Mouse (Mus musculus): ENCODE measurements around the gene Rhof. TPM values are rescaled to one million over a fixed set of nuclear protein-coding genes. Genes with fewer than 3 reads are reported as not detected.
A peak's percentile ranks its signal among the peaks of the same experiment; 100 is the strongest.

Rhof gene
- polyA plus RNA-seq, 1 experiment from 2014 or later = 0.77 TPM

DNA sequence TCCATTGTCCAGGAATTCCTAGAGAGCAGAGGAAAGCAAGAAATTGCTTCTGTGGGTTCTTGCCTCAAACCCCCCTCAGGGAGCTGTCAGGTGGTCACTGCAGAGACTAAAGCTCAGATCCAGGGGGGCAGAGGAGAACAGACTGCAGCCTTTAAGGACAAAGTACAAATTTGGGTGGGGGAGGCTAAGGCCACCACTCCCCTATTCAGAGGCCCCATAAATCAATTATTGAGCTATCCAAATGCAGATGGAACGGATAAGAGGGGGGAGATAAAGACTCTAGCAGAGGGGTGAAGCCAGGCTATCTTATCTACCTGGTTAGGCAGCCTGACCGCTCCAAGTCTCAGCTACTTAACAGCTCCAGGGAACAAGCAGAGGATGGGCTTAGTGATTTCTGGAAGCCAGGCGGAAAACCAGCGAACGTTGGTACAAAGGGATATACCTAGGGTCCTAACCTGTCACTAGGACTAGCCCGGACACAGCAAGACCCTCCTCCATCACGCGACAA lies 2.4 kb upstream of the Rhof start:
- H3K36me3 ChIP-seq (ENCODE audit: inconsistent target) = peaks cover 10% of the 10 kb centered on the region; the same call in 1 of the 2 replicates
- peaks cover 40% of the 10 kb centered on the region for H3K79me2 ChIP-seq (ENCODE audit: inconsistent target)
- H3K27ac ChIP-seq = 0 out of 2 replicates have a peak overlapping the region, but pooled peaks have one; percentile 100
- no peak overlapping the region for H3K4me3 ChIP-seq (ENCODE audit: inconsistent target)
- 87% methylated on average over 8 of the region's 8 CpGs for WGBS (ENCODE audit: missing documents)

DNA sequence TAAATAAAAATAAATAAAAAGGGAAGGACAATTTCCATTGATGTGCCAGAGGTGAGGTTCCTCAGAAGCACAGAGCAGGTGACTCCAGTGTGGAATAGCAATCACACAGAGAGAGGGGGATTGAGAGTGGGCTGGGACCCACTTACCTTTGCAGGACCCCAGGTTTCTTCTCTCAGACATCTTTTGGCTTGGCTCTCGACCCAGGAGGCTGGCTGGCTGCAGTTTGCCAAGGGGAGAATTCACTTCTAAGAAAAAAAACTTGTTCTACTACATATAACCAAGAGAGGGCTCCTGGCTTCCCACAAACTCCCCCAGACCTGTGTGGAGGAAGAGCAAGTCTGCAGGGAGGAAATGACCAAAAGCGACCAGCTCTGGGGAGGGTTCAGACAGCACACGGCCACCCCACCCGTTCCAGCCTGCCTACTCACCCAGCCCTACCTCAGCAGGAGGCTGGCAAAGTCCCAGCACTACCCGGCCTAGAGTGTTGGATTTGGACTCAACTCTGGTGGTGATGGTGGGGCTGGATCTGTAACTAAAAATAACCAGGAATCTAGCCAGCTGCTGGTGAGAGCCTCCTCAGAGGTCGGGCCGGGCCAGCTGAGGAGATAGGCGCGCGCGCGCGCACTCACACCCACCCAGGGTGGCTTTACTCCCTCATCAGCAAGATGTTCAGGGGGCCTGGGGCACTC lies 1.8 kb upstream of the Rhof start:
- Histone ChIP-seq H3K4me3 (ENCODE audit: inconsistent target) (no peak overlapping the region), H3K27ac (0 out of 2 replicates have a peak overlapping the region, but pooled peaks have one; percentile 2), H3K36me3 (ENCODE audit: inconsistent target) (peaks cover 10% of the 10 kb centered on the region; the same call in 1 of the 2 replicates), H3K79me2 (ENCODE audit: inconsistent target) (peaks cover 34% of the 10 kb centered on the region)
- WGBS (ENCODE audit: missing documents) = 62% methylated on average over 13 of the region's 13 CpGs

DNA sequence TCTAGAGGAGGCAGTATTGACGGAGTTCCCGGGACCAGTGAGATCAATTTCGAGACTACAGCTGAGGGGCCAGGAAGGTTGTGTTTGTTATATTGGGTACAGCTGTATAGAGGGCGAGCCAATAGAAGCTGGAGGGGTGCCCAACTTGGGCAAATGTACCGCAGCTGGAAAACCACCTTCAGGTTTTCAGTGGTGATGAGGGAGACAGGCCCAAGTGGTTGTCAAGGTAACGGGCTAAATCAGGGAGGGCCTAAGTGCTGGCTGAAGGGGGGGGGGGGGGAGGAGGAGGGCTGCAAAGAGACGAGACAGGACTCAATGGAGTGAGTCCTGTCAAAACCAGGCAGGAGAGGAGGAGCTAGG lies 1.3 kb upstream of the Rhof start:
- Histone ChIP-seq H3K36me3 (ENCODE audit: inconsistent target) (peaks cover 10% of the 10 kb centered on the region; the same call in 1 of the 2 replicates), H3K27ac (no peak overlapping the region), H3K4me3 (ENCODE audit: inconsistent target) (no peak overlapping the region), H3K79me2 (ENCODE audit: inconsistent target) (peaks cover 31% of the 10 kb centered on the region)
- 58% methylated on average over 7 of the region's 7 CpGs for WGBS (ENCODE audit: missing documents)

- 28% methylated on average over 18 of the region's 18 CpGs for WGBS (ENCODE audit: missing documents)
- Histone ChIP-seq H3K79me2 (ENCODE audit: inconsistent target) (peaks cover 31% of the 10 kb centered on the region), H3K36me3 (ENCODE audit: inconsistent target) (peaks cover 10% of the 10 kb centered on the region; the same call in 1 of the 2 replicates), H3K4me3 (ENCODE audit: inconsistent target) (no peak overlapping the region), H3K27ac (no peak overlapping the region)
Measured at GRCm38 (mm10) chr5:123133083-123133783, 741 bp upstream of the Rhof start.

DNA sequence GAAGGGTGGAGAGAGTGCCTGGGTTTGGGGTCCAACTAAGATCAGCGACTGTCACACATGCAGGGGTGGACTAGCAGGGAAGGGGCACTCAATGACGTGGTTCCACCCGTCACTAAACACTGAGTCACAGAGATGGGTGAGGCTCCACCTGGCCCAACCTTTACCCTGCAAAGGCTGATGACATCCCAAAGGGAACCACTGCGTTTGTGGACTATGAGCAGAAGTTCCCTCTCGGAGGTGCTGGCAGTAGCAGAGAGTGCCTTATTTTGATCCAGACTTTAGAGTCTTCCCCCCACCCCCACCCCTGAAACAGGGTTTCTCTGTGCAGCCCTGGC lies 1.7 kb downstream of the Rhof start:
- Histone ChIP-seq H3K4me3 (ENCODE audit: inconsistent target) (no peak overlapping the region), H3K27ac (no peak overlapping the region), H3K79me2 (ENCODE audit: inconsistent target) (peaks cover 22% of the 10 kb centered on the region), H3K36me3 (ENCODE audit: inconsistent target) (peaks cover 10% of the 10 kb centered on the region; the same call in 1 of the 2 replicates)
- 87% methylated on average over 5 of the region's 5 CpGs for WGBS (ENCODE audit: missing documents)

DNA sequence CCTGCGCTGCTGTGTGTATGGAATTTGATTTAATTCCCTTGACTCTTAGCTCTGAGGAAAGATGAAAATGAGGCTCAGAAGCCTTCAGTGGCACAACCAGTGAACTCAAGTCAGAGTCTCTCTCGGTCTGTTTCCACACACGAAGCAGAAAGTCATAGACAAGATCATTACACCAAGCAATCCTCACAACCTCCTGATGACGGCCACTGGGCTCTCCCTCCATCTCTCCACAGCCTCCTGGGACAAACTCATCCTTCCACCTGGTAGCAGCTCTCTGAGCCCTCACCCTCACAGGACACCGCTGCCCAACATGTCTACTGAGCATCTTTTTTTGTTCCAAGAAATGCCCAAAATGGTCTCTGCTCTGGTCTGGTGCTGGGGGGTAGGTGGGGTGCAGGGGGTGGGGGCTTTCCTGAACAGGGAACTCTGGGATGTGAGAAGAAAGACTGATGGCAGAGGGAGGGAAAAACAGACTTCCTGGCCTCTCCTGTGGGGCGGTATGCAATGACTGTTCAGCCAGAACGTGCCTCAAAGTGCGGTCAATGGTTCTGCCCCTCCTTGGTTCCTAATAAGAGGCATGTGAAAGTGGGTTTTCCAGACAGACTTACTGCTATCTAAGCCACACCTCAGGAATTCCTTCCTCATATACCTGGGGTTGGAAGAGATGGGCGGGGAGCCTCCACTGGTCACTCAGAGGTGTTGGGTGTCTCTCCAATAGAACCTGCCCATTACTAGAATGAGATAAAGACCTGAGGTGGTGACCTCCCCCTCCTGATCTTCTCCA lies 2.3 kb downstream of the Rhof start:
- WGBS (ENCODE audit: missing documents) = 91% methylated on average over 9 of the region's 9 CpGs
- peaks cover 10% of the 10 kb centered on the region; the same call in 1 of the 2 replicates for H3K36me3 ChIP-seq (ENCODE audit: inconsistent target)
- no peak overlapping the region for H3K27ac ChIP-seq
- peaks cover 16% of the 10 kb centered on the region for H3K79me2 ChIP-seq (ENCODE audit: inconsistent target)
- H3K4me3 ChIP-seq (ENCODE audit: inconsistent target) = no peak overlapping the region

DNA sequence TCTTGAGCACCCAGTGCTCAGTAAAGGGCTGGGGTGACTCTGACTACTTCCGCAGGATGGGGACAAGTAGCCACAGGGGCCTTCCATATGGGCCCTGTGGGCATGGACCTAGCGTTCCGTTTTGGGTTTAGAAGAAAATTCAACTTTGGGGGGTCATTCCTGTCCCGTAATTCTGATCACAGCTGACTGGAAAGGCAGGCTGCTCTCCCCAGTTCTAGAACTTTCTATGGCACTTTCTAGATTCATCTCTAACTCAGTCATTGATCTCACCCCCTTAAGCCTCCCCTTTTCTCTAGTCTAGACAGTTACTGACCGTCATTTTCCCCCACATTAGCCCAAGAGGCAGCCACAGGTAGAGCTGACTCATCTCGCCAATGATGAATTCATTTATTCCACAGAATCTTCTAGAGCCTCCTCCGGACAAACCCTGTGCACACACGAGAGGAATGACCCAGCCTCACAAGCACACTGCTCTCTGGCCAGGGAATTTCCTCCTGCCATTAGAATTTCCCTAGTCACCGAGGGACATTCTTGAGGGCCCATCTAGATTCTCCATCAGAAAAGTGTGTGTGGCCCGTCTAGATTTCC lies 3.2 kb downstream of the Rhof start:
- WGBS (ENCODE audit: missing documents) = 38% methylated on average over 9 of the region's 10 CpGs
- Histone ChIP-seq H3K79me2 (ENCODE audit: inconsistent target) (peaks cover 7% of the 10 kb centered on the region; the same call in 1 of the 2 replicates), H3K27ac (peak overlapping the region; percentile 80), H3K4me3 (ENCODE audit: inconsistent target) (peak overlapping the region; percentile 7; the same call in 1 of the 2 replicates), H3K36me3 (ENCODE audit: inconsistent target) (peaks cover 8% of the 10 kb centered on the region; the same call in 1 of the 2 replicates)

DNA sequence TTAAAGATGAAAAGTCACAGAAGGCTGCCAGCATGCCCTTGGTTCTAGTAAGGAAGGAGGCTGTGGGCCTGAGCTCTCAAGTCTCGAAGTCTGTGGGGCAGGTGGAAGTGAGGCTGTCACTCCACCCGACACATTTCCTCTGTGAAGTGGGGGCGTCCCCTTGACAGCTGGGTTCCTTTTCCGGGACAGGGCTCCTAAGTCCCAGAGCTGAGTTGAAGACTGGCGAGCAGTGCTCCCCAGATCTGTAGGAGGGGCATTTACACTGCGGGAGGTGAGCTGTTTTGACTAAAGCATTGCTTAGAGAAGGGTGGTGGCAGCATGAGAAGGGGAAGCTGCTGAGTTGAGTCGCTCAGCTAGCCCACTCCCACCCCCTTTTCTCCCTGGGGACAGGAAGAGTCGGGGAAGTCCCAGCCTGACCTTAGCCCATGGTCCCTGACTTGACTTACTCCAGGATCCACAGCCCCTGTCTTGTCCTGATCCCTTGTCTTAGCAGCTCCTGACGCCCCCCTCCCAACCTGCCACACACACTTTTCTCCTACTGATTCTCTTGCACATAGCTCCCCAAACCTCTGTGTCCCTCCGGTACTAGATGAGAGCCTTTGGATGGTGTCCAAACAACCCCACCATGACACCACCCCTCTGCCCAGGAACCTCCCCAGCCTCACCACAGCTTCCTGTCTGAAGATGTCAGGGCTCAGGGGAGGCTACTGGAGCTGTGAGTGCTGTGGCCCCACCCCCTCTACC lies 3.9 kb downstream of the Rhof start:
- 7% methylated on average over 10 of the region's 10 CpGs for WGBS (ENCODE audit: missing documents)
- Histone ChIP-seq H3K36me3 (ENCODE audit: inconsistent target) (0 out of 2 replicates have a peak, but pooled peaks cover under 1% of the 10 kb centered on the region), H3K79me2 (ENCODE audit: inconsistent target) (peaks cover under 1% of the 10 kb centered on the region; the same call in 1 of the 2 replicates), H3K4me3 (ENCODE audit: inconsistent target) (peak overlapping the region; percentile 7; the same call in 1 of the 2 replicates), H3K27ac (peak overlapping the region; percentile 80)

GRCm38 (mm10) chr5:123127031-123127430 lies 5.5 kb downstream of the Rhof start:
- no peaks in the 10 kb centered on the region for H3K36me3 ChIP-seq (ENCODE audit: inconsistent target)
- no peak overlapping the region for H3K4me3 ChIP-seq (ENCODE audit: inconsistent target)
- H3K27ac ChIP-seq = no peak overlapping the region
- WGBS (ENCODE audit: missing documents) = 79% methylated on average over 6 of the region's 6 CpGs
- no peaks in the 10 kb centered on the region for H3K79me2 ChIP-seq (ENCODE audit: inconsistent target)

DNA sequence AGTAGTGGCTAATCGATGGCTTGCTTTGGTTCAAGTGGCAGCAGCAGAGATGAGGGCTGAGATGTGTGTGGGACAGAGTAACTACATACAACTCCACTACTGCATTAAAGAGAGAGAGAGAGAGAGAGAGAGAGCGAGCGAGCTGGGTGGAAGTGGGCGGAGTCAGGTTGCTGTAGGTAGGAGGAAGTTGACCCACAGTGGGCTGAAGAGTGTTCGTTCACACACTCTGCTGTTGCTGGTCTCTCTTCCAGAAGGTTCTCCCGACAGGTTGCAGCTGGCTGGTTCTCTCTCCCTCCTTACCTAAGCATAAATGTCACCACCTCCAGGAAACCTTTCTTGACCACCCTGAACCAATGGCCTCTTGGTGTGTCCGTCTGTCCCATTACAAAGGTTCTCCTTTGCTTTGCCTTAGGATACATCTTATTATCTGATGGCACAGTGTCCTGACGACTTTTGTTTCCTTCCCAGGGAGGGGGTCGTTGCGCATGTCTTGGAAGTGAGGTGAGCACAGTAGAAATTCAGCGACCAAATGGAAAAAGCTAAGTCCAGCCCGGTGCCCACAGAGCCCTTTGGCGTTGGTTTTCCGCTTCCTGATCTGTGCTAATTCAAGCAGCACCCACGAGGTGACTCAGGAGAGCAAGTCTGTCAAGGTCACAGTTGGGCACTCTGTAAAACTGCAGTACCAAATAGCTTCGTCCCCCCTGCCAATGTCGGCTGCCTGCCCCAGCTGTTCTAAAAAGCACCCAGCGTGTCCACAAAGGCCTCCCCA lies 6.7 kb downstream of the Rhof start:
- Histone ChIP-seq H3K79me2 (ENCODE audit: inconsistent target) (no peaks in the 10 kb centered on the region), H3K27ac (peak overlapping the region; percentile 52), H3K4me3 (ENCODE audit: inconsistent target) (no peak overlapping the region), H3K36me3 (ENCODE audit: inconsistent target) (no peaks in the 10 kb centered on the region)
- 10% methylated on average over 17 of the region's 18 CpGs for WGBS (ENCODE audit: missing documents)

DNA sequence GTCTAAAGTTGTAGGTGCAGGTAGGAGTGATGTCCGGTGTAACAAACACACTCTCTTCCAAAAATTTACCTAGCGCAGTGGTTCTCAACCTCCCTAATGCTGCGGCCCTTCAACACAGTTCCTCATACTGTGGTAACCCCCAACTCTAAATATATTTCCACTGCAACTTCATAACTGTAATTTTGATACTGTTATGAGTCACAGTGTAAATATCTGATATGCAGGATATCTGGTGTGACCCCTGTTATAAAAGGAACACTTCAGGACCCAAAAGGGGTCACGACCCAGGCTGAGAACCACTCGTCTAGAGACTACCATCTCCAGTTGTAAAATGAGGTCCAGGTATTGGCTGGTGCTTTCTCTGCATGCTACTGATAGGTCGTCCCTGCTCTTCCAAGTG lies 7.4 kb downstream of the Rhof start:
- H3K27ac ChIP-seq = no peak overlapping the region

DNA sequence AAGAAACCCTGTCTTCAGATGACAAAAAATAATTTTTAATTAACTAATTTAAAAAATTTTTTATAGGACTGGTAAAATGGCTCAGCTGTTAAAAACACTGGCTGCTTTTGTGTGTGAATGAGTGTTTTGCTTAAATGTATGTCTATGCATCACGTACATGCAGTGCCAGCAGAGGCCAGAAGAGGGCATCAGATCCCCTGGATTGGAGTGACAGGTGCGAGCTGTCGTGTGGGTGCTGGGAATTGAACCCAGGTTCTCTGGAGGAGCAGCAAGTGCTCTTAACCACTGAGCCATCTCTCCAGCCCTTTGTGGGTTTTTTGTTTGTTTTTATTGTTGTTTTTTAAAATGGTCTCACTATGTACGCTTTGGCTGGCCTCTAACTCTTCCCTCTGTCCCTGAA lies 10.3 kb downstream of the Rhof start:
- Histone ChIP-seq H3K36me3 (ENCODE audit: inconsistent target) (no peaks in the 10 kb centered on the region), H3K4me3 (ENCODE audit: inconsistent target) (no peak overlapping the region), H3K27ac (no peak overlapping the region), H3K79me2 (ENCODE audit: inconsistent target) (no peaks in the 10 kb centered on the region)
- WGBS (ENCODE audit: missing documents) = 98% methylated on average over 4 of the region's 4 CpGs

More for the DNA sequence above, 7.4 kb downstream of the Rhof start:
- 59% methylated on average over 6 of the region's 6 CpGs for WGBS (ENCODE audit: missing documents)
- Histone ChIP-seq H3K79me2 (ENCODE audit: inconsistent target) (no peaks in the 10 kb centered on the region), H3K36me3 (ENCODE audit: inconsistent target) (no peaks in the 10 kb centered on the region), H3K4me3 (ENCODE audit: inconsistent target) (no peak overlapping the region)

GRCm38 (mm10) chr5:123120624-123121215 lies 11.8 kb downstream of the Rhof start:
- Histone ChIP-seq H3K36me3 (ENCODE audit: inconsistent target) (no peaks in the 10 kb centered on the region), H3K4me3 (ENCODE audit: inconsistent target) (no peak overlapping the region), H3K79me2 (ENCODE audit: inconsistent target) (no peaks in the 10 kb centered on the region), H3K27ac (no peak overlapping the region)
- WGBS (ENCODE audit: missing documents) = 93% methylated on average over 7 of the region's 7 CpGs
